Mouse (Mus musculus) left cerebral cortex, adult 18-20 months (tissue): Measurements from ENCODE around the gene Cdx4. TPM values are rescaled to one million over a fixed set of nuclear protein-coding genes. Genes with fewer than 3 reads are reported as not detected.

Source experiments
- DNase-seq, 2 experiments: peaks; one replicate each; pipeline ENCODE4 v3.0.0; 2021 to 2022; ENCODE audit warnings: low spot score in 2 of 2, mixed read lengths in 1 of 2
- total RNA-seq, 2 experiments: library from RNA; stranded (reverse); gene quantifications; 2 replicates each; pipeline ENCODE4 v1.2.3; 2021

Cdx4 gene
- total RNA-seq, 2 experiments from 2014 or later = not detected

GRCm38 (mm10) chrX:103374250-103374649, 53.1 kb downstream of the Cdx4 start:
- no peak for DNase-seq

Other genes with a start within 250 kb of the Cdx4 start
- 100 to 1,000 TPM; 109 to 116 TPM for gene Nap1l2, start 134.8 kb upstream of the Cdx4 start, total RNA-seq
- 10 to 100 TPM; 23.0 to 25.0 TPM for gene Chic1, start 35.1 kb downstream of the Cdx4 start, total RNA-seq
- gene Tsx, start 93.1 kb downstream of the Cdx4 start, total RNA-seq = not detected
- 1 to 10 TPM in 1 of 2 experiments, not detected in 1; 1.5 TPM for gene Gm26992, start 100.6 kb downstream of the Cdx4 start, total RNA-seq